Mouse (Mus musculus) 3134 (cell line): ENCODE results near the gene Tspan18.

Source experiments
- DNase-seq: peaks from one replicate; pipeline ENCODE4 v3.0.0-alpha.2; 2011; ENCODE audit warnings: low spot score; ENCODE audit not compliant: insufficient read length; ENCODE audit errors: extremely low read depth

Tspan18 gene

DNA sequence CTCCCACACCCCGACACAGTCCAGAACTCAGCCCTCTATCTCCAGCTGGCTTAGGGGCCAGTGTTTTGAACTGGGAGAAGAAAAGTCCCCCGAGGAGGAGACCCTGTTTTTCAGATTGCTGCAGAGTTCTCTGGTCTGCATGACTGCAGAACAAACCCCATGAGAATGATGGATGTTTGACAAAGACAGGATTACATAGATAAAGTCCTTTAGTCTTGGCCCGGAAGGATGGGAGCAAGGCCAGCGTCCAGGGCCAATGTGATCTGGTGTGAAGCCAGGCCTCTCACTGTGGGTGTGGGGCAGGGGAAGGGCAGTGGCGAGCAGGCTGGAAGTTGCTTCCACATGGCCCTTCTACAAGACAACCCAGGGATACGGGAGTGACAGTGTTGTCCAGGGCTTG lies 110.8 kb downstream of the Tspan18 start:
- DNase-seq = no peak

DNA sequence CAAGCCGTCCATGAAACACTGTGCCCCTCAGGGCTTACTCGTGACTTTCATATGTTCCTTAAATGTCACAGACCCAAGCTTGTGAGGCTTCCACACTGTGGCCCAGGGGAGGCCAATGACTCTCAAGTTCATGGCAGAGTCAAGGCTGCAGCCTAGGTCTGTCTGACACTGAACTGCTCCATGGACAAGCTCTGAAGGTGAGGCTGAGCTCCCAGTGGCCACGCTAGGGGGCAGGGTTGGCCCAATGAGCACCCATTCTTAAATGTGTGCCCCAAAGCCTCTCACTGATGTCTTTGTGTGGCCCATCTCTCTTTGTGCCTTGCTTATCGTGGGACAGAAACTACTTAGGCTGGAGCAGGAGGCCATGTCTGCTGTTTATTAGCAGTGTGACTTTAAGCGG lies 113.9 kb downstream of the Tspan18 start:
- DNase-seq = no peak

DNA sequence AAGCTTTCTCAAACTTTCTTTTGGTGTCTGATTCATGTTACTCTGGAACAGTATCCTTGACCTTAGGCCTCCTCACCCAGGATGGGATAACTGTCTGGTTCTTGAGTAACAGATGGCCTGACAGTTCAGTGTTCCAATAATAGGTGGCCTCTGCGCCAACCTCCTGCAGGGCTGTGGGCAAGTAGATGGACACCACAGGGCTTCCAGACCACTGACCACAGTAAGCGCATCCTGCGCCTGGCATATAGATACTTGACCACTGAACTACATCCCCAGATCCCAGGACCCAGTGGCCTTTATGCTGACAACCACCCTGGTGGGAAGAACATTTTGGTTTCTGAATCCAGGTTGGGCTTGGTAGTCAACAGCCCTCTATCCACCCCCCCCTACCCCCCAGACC lies 114.7 kb downstream of the Tspan18 start:
- DNase-seq = no peak

- DNase-seq = no peak
These were observed 115.8 kb downstream of the Tspan18 start for GRCm38 (mm10) chr2:93218353-93218990.

GRCm38 (mm10) chr2:93217015-93217414 lies 117.3 kb downstream of the Tspan18 start:
- DNase-seq = peak; percentile 42

GRCm38 (mm10) chr2:93215790-93216189 lies 118.5 kb downstream of the Tspan18 start:
- no peak for DNase-seq

GRCm38 (mm10) chr2:93214192-93214591 lies 120.1 kb downstream of the Tspan18 start:
- DNase-seq = no peak

DNA sequence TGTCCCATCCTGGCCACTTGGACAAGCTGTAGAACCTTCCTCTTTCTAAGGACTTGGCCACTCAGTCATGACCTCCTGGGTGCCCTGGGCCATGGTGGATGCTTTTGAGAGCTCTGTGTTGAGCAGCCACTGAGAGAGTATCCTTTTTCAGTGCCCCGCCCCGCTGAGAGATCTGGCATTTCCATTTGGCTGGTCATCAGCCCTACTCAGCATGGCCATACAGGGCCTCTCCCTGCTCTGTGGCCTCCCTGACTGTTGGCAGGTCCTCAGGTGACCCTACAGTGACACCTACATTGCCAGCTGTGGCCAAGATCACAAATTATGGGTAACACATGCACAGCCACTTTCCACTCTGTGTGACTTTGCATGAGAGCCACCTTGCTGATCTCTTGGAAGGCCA lies 121.4 kb downstream of the Tspan18 start:
- DNase-seq = no peak

DNA sequence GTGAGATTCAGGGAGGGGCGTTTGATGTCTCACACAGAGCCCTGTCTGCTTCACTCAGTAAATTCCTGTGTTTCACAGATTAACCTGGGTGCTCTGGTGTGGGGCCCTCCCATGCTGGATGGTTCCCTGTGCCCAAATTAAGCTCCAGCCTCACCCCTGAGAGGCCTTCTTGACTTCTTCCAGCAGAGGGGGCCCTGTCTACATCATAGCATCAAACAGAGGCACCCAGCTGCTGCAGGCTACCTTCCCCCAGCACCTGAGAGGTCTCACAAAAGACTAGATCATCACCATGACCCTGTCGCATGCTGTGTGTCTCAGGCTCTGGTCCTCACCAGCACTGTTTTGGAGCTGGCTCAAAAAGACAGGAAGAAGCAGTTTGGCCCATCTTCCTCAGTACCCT lies 121.9 kb downstream of the Tspan18 start:
- no peak for DNase-seq

- no peak for DNase-seq
These were observed 128.2 kb downstream of the Tspan18 start for GRCm38 (mm10) chr2:93206126-93206525.

- no peak for DNase-seq
These were observed 129.7 kb downstream of the Tspan18 start for GRCm38 (mm10) chr2:93204571-93204970.

DNA sequence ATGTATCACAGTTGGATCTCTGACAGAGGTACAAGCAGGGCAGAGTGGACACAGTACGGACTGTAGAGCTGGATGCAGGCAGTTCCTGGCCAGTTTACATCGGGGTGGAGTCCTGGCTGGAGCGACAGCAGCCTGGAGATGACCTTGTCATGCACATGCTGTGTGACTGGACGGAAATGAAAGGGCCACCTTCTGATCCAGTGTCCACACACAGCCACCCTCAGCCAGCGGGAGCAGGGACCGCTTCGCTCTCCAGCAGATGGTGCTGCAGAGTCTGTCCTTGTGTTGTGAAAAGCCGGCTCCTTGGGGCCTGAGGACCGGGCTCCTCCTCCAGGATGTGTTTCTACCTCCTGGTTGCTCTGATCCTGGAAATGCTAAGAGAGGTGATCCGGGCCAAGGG lies 130.6 kb downstream of the Tspan18 start:
- DNase-seq = peak; percentile 20

DNA sequence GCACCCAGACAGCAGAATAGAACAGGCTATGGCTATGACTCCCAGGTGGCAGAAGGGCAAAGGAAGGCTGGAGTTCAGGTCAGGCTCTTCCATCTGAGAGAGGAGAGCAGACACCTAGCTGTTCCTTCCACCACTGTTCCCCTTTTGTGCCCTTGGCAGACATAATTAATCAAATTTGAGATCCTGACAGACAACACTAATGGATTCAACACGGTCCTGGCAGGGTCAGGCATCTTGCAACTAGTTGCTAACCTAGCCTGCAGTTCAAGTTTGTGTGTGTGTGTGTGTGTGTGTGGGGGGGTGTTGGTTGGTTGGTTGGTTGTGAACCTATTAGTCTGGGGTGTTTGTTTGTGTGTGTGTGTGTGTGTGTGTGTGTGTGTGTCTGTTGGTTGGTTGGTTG lies 131.5 kb downstream of the Tspan18 start:
- no peak for DNase-seq

GRCm38 (mm10) chr2:93201997-93202396 lies 132.3 kb downstream of the Tspan18 start:
- no peak for DNase-seq

- no peak for DNase-seq
These were observed 133.5 kb downstream of the Tspan18 start for GRCm38 (mm10) chr2:93200681-93201340.

- peak; percentile 38 for DNase-seq
These were observed 134.8 kb downstream of the Tspan18 start for GRCm38 (mm10) chr2:93199531-93199974.

DNA sequence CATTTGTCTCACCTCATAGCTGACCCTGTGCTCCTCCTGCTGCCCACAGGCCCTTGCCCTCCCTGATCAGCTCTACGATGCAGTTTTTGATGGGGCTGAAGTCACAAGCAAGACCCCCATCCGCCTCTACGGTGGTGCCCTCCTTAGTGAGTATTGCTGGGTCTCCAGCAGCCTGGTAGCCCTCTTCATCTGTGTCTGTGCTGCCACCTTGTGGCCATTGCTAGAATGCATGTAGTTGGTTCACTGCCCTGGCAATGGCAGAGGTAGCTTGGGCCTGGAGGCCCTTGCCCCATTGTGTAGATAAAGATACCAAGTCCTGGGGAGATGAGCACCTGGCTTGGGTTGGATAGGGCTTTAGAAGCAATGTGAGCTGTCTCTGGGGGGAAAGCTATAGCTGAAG lies 135.5 kb downstream of the Tspan18 start:
- DNase-seq = no peak

GRCm38 (mm10) chr2:93193806-93194205 lies 140.5 kb downstream of the Tspan18 start:
- no peak for DNase-seq

- DNase-seq = no peak
These were observed 141.6 kb downstream of the Tspan18 start for GRCm38 (mm10) chr2:93192671-93193080.

- DNase-seq = no peak
These were observed 142.1 kb downstream of the Tspan18 start for GRCm38 (mm10) chr2:93192182-93192560.

DNA sequence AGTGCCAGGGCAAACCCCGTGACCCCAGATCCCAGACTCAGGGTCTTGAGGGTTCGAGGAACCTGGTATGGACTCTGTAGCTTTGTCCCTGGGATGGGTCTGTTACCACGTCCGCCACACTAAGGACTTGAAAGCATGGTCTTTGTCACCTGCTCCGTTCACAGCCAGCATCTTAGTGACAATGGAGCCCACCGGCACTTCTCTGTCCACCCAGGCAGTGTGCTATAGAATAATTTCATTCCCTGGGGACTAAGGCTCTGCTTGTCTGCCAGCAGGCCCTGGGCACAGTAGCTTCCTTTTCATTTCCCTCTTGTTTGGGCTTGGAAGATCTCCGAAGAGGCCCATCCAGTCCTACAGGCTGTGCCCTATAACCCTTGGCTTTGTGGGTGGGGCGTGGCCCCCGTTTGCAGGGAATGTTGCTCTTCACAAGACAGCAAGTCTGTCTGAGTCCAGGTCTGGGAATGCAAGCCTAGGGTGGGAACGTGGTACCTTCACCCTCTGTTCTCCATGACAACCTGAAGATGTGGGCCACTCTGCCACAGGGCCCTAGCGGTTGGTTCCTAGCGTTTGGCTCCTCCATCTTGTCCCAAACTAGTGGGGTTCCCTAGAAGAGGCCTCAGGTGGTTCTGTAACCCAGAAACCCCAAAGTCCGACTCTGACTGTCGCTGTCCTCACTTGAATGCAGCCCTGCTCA lies 142.7 kb downstream of the Tspan18 start:
- no peak for DNase-seq
